Mouse (Mus musculus): ENCODE data around the gene Wnt11. TPM values are rescaled to one million over a fixed set of nuclear protein-coding genes. Genes with fewer than 3 reads are reported as not detected.

Wnt11 gene
- total RNA-seq (2023): 0.83 TPM in 1 of 4 replicates, not detected in the others

GRCm38 (mm10) chr7:98834711-98835321, at the start of gene Wnt11:
Wnt11 (plus strand) TSS chr7:98835112.

Other genes with a start within 250 kb of the Wnt11 start
- gene Emsy, start 178.3 kb upstream of the Wnt11 start, total RNA-seq (2023): 69.3 to 86.5 TPM (median 74.5 TPM) in 4 replicates
- 42.6 to 50.7 TPM (median 47.5 TPM) in 4 replicates for gene Thap12, start 132.0 kb upstream of the Wnt11 start, total RNA-seq (2023)